Comparison of ENCODE assay signal across 8 mouse cellular contexts in the genomic region with DNA sequence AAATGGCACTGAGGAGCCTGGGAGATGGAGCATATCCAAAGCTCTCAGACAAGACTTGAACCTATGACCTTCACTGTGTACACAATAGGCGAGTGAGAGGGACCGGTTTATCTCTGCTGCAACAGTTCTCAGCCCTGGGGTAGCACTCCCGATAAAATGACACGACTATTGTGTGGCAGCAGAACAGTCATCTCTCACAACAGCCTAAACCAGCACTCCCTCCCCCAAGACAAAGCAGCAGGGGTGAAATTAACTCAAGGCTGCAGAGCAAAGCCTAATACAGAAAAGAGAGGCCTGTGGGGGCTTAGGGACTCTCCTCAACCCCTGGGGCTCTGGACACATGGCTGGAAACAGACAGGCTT. TPM values are rescaled to one million over a fixed set of nuclear protein-coding genes. Genes with fewer than 3 reads are reported as not detected.
DNase-seq lines count a peak whose midpoint lies in the region; ATAC-seq lines count a peak whose summit lies in the region.

No protein-coding gene starts in this region.

- no peaks in the 10 kb centered on the region for H3K36me3 ChIP-seq in megakaryocyte, embryonic 14.5 days (replicated peaks; ENCODE audit: low read length)
- H3K36me3 ChIP-seq in forebrain, embryonic 15.5 days = no peaks in the 10 kb centered on the region
- no peaks in the 10 kb centered on the region for H3K36me3 ChIP-seq in liver, embryonic 11.5 days (ENCODE audit: control insufficient read depth, insufficient read depth, low read length)
- H3K36me3 ChIP-seq in neural tube, embryonic 15.5 days = no peaks in the 10 kb centered on the region

- no peaks in the 10 kb centered on the region for H3K9me3 ChIP-seq in megakaryocyte, embryonic 14.5 days
- H3K9me3 ChIP-seq in forebrain, embryonic 15.5 days = no peaks in the 10 kb centered on the region
- no peaks in the 10 kb centered on the region for H3K9me3 ChIP-seq in liver, embryonic 11.5 days (ENCODE audit: control insufficient read depth, low read length)
- no peaks in the 10 kb centered on the region for H3K9me3 ChIP-seq in neural tube, embryonic 15.5 days (replicated peaks)

- peak overlapping the region; percentile 92 for H3K4me3 ChIP-seq in megakaryocyte, embryonic 14.5 days (replicated peaks)
- H3K4me3 ChIP-seq in forebrain, embryonic 15.5 days = peak overlapping the region; percentile 93
- H3K4me3 ChIP-seq in liver, embryonic 11.5 days (ENCODE audit: low read depth, low read length) = peak overlapping the region; percentile 94
- peak overlapping the region; percentile 91 for H3K4me3 ChIP-seq in neural tube, embryonic 15.5 days (replicated peaks)

- peak; percentile 40 for DNase-seq in c-Kit-positive CD71-positive TER-119-positive erythroid progenitor cells, embryonic 14.5 days (ENCODE audit: low spot score)
- DNase-seq in liver, embryonic 11.5 days (ENCODE audit: low spot score) = peak; percentile 53
- no peak for DNase-seq in gastrocnemius, postnatal 25 days

- H3K27me3 ChIP-seq in megakaryocyte, embryonic 14.5 days (replicated peaks) = no peaks in the 10 kb centered on the region
- H3K27me3 ChIP-seq in forebrain, embryonic 15.5 days = no peaks in the 10 kb centered on the region
- no peaks in the 10 kb centered on the region for H3K27me3 ChIP-seq in liver, embryonic 11.5 days (replicated peaks; ENCODE audit: control insufficient read depth, insufficient read depth, low read length)
- no peaks in the 10 kb centered on the region for H3K27me3 ChIP-seq in neural tube, embryonic 15.5 days (replicated peaks)

- peak overlapping the region; percentile 97 for H3K9ac ChIP-seq in forebrain, embryonic 15.5 days (replicated peaks)
- peak overlapping the region; percentile 96 for H3K9ac ChIP-seq in liver, embryonic 11.5 days (ENCODE audit: low read depth, low read length)
- H3K9ac ChIP-seq in neural tube, embryonic 15.5 days (replicated peaks) = peak overlapping the region; percentile 93

- peak overlapping the region; percentile 73 for H3K4me2 ChIP-seq in forebrain, embryonic 15.5 days (replicated peaks)
- H3K4me2 ChIP-seq in liver, embryonic 11.5 days = peak overlapping the region; percentile 89
- peak overlapping the region; percentile 71 for H3K4me2 ChIP-seq in neural tube, embryonic 15.5 days

- no peak for ATAC-seq in megakaryocyte, adult 5-6 weeks (ENCODE audit: poor library complexity, severe bottlenecking)
- no peak for ATAC-seq in forebrain, embryonic 15.5 days (replicated peaks)
- ATAC-seq in liver, embryonic 11.5 days (replicated peaks; ENCODE audit: low FRiP score) = peak; percentile 63
- peak; percentile 23 for ATAC-seq in neural tube, embryonic 15.5 days (ENCODE audit: low FRiP score)
- ATAC-seq in monocyte, adult 5-6 weeks (replicated peaks; ENCODE audit: insufficient number of reproducible peaks, low FRiP score, low TSS enrichment, poor library complexity, severe bottlenecking) = no peak

- H3K27ac ChIP-seq in forebrain, embryonic 15.5 days (replicated peaks) = peak overlapping the region; percentile 99
- H3K27ac ChIP-seq in liver, embryonic 11.5 days (ENCODE audit: low read depth, low read length) = peak overlapping the region; percentile 99
- peak overlapping the region; percentile 99 for H3K27ac ChIP-seq in neural tube, embryonic 15.5 days (replicated peaks)

- WGBS in forebrain, embryonic 15.5 days = 0% methylated on average over 4 of the region's 4 CpGs
- under 1% methylated on average over 4 of the region's 4 CpGs for WGBS in liver, embryonic 11.5 days
- WGBS in neural tube, embryonic 15.5 days = 1% methylated on average over 4 of the region's 4 CpGs

- peaks cover 75% of the 10 kb centered on the region for H3K4me1 ChIP-seq in megakaryocyte, embryonic 14.5 days
- H3K4me1 ChIP-seq in forebrain, embryonic 15.5 days = peaks cover 45% of the 10 kb centered on the region
- peaks cover 49% of the 10 kb centered on the region for H3K4me1 ChIP-seq in liver, embryonic 11.5 days (replicated peaks; ENCODE audit: control insufficient read depth, insufficient read depth, low read length)
- H3K4me1 ChIP-seq in neural tube, embryonic 15.5 days = peaks cover 51% of the 10 kb centered on the region

RNA-seq across cellular contexts. Expression of a gene that starts 1.2 kb away (rescaled TPM):
- 1.2 and 15.5 TPM in 2 replicates for polyA plus RNA-seq in megakaryocyte, embryonic 14.5 days (2012; ENCODE audit: insufficient read depth, low replicate concordance)
- total RNA-seq in megakaryocyte, adult 5-6 weeks (2015) = 10.4 and 11.3 TPM in 2 replicates
- 2.6 and 3.3 TPM in 2 replicates for total RNA-seq in megakaryocyte, adult 5-6 weeks (2017)
- polyA plus RNA-seq in forebrain, embryonic 15.5 days (2015; fragmentation: Nextera tagmentation; extraction: Ambion mirVana) = 8.9 and 10.1 TPM in 2 replicates
- 5.5 and 5.8 TPM in 2 replicates for polyA plus RNA-seq in liver, embryonic 11.5 days (2014; fragmentation: Nextera tagmentation; extraction: Ambion mirVana)
- 6.8 and 7.1 TPM in 2 replicates for polyA plus RNA-seq in neural tube, embryonic 15.5 days (2015; fragmentation: Nextera tagmentation; extraction: Ambion mirVana)
- 10 to 100 TPM; 15.1 to 20.6 TPM for total RNA-seq in gastrocnemius, postnatal 25 days (2021)
- 3.3 to 5.2 TPM (median 4.8 TPM) in 3 replicates for total RNA-seq in monocyte, adult 5-6 weeks (2017)

Comparison
In these comparisons a context has a peak if more than half of its experiments do, and no peak if none do; other contexts are left out.
1. ATAC-seq: peak in liver, embryonic 11.5 days (single experiment) and neural tube, embryonic 15.5 days (single experiment); none in megakaryocyte, adult 5-6 weeks (single experiment), forebrain, embryonic 15.5 days (single experiment) and monocyte, adult 5-6 weeks (single experiment).
2. Peak in every context shown above with its lines, with median percentiles within 50 percentile points of each other: H3K4me3 ChIP-seq, H3K27ac ChIP-seq, H3K4me2 ChIP-seq and H3K9ac ChIP-seq.